Mouse (Mus musculus) retina, embryonic 14.5 days (tissue): ENCODE measurements around the gene Slc4a1.
"Not testable (repeated sequence)": the region's sequence is repeated elsewhere in the genome, so short reads cannot be mapped to it uniquely, and the experiment has no call there.

Source experiments
- DNase-seq: peaks from one replicate; pipeline ENCODE4 v3.0.0-alpha.2; 2015; ENCODE audit warnings: low spot score

Gene Slc4a1

DNA sequence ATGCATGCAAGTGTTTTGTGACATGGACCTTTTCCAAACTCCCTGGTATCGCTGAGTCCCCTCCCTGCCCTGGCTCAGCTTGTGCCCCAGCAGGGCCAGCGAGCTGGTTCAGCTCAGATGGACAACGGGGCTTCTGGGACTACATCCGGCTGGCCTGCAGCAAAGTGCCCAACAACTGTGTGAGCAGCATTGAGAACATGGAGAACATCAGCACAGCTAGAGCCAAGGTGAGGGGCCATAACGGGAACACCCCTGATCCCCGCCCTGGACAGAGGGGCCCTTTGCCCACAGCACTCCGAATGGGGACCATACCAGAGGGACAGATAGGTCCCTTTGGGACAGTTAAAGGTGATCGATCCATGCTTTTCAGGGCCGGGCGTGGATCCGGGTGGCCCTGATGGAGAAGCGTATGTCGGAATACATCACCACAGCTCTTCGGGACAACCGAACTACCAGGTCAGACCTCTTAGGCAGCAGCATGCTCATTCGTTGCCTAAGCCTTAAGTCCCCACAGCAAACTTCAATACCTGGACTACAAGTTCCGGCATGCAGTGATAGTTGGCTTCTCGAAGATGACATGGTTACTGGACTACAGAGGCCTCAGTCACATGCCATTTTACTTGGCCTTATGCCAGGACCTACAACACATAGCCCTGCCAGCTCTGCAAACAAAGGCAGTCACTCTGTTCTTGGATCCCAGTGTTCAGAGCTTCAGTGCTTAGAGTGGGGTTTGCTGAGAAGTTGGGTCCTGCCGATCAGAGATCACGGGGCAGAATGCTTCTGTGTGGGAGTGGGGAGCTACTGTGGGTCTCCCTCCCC, 32.2 kb upstream of the Slc4a1 start:
- DNase-seq: no peak

DNA sequence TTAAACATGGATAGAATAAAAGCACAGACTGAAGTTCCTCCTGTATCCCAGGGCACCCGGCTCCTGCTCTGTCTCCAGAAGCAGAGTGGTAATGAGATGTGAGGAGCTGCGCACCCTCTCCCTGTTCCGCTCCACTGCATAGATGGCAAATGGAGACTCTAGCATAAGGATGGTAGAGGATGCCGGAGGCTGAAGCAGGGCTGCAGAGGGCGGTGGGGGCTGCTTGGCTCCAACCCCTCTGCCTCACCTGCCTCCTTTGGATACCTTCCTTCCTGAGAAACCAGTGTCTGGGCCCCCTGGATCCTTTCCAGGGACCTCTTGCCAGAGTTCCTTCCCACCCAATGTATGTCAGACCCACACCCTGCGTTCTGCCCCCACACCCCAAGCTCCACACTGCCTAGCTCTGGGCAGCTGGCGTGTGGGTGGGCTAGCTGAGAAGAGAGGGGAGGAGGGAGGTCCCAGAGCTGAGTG, 30.7 kb upstream of the Slc4a1 start:
- no peak for DNase-seq

- no peak for DNase-seq
Observed at GRCm38 (mm10) chr11:102396263-102396662, 30.3 kb upstream of the Slc4a1 start.

DNA sequence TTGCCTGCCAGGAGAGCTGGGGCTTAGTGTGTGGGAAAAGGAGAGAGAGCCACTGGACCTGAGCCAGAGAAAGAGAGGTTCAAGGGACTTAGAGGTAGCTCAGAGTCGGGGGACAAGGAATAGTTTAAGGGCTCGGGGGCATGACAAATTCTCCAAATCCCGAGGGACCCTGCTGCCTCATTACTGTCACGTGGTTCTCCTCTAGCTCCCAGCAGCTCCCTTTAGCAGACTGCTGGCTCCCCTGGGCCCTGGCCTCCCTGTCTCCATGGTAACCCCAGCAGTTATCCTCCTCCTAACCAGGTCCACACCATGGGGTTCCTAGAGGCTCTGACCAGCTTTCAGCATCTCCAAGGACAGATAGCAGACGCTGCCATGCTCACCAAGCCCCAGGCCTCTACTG, 29.2 kb upstream of the Slc4a1 start:
- DNase-seq: peak; percentile 72

- no peak for DNase-seq
Observed at GRCm38 (mm10) chr11:102394421-102395124, 28.6 kb upstream of the Slc4a1 start.

GRCm38 (mm10) chr11:102393719-102394420, 27.9 kb upstream of the Slc4a1 start:
- DNase-seq: peak; percentile 53

DNA sequence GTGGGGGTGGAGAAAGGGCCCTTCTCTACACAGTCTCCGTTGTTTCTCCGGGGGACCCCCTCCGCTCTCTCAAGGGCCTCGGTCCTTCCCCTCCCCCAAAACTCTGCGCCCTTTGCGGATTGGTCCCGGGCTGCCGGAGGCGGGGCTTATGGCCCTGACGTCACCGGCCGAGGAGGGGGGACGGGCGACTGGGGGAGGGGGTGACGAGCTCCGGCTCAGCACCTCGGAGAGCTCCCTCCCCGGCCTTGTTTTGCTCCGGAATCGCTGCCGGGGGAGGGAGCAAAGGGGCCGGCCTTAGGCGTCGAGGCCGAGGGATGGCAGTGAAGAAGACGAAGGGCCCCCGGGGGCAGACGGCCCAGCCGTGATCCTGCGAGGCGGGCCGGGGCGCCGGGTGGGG, 27.2 kb upstream of the Slc4a1 start, which contains the start of gene Rundc3a:
Gene Rundc3a (plus strand): TSS at position 166 of the 397 bp plus-strand sequence.
- DNase-seq: peak; percentile 93

- peak; percentile 50 for DNase-seq
Observed at GRCm38 (mm10) chr11:102392441-102393237, 26.6 kb upstream of the Slc4a1 start.

DNA sequence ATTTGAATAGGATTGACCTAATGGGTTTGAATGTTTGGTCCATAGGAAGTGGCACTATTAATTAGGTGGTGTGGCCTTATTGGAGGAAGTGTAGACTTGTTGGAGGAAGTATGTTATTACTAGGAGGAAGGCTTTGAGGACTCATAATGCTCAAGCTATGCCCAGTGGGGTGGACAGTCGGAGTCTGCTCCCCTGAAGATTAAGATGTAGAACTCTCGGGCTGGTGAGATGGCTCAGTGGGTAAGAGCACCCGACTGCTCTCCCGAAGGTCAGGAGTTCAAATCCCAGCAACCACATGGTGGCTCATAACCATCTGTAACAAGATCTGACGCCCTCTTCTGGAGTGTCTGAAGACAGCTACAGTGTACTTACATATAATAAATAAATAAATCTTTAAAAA, 23.4 kb upstream of the Slc4a1 start:
- DNase-seq: not testable (repeated sequence)

DNA sequence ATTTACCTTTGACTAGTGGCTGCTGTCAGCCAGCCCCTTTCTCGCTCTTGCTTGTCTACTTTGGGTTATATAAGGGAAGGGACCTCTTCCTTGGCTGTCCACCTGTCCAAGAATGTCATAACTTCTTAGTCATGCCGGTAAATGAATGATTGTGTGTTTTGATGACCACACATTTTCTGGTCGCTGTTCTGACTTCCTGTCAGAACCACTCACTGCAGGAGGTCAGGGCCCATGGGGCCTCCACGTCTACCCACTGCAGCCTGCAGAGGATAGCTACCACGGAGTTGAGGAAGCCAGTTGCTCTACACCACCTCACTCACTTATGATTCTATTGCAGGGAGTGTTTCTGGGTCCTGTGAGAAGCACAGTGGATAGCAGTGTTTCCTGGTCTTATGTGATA, 20.1 kb upstream of the Slc4a1 start:
- DNase-seq: no peak

DNA sequence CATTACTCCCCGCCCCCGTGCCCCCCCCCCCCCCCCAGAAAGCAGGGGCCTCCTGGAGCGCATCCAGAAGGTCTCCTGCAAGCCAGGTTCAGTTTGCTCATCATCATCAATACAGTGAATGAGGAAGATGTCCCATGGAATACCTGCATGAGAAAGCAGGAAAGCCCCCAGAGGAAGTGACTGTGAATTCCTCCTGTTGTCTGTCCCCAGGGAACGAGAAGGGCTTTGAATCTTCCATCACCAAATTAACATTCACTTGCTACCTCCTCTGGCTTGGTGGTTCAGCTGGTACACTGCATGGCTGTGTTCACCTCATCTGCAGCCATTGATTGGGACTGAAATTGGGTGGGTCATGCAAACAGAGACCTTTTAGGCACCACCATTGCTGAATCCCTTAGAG, 19.1 kb upstream of the Slc4a1 start:
- DNase-seq: no peak

- no peak for DNase-seq
Observed at GRCm38 (mm10) chr11:102384418-102384817, 18.4 kb upstream of the Slc4a1 start.

- DNase-seq: no peak
Observed at GRCm38 (mm10) chr11:102383365-102384136, 17.5 kb upstream of the Slc4a1 start.

DNA sequence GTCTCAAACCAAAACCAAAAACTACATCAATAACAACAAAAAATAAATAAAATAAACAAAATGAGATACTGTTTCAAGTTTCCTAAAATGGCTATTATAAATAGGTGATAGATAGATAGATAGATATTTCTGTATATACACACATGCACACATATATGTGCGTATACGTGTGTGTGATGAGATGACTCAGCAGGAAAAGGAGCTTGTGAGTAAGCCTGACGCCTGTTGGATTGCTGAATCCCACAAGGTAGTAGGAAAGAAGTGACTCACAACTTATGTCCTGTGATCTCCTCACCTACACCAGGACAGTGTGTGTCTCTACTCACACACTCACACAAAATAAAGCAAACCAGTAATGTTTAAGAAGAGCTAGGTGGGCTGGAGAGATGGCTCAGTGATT, 16.8 kb upstream of the Slc4a1 start:
- no peak for DNase-seq

DNA sequence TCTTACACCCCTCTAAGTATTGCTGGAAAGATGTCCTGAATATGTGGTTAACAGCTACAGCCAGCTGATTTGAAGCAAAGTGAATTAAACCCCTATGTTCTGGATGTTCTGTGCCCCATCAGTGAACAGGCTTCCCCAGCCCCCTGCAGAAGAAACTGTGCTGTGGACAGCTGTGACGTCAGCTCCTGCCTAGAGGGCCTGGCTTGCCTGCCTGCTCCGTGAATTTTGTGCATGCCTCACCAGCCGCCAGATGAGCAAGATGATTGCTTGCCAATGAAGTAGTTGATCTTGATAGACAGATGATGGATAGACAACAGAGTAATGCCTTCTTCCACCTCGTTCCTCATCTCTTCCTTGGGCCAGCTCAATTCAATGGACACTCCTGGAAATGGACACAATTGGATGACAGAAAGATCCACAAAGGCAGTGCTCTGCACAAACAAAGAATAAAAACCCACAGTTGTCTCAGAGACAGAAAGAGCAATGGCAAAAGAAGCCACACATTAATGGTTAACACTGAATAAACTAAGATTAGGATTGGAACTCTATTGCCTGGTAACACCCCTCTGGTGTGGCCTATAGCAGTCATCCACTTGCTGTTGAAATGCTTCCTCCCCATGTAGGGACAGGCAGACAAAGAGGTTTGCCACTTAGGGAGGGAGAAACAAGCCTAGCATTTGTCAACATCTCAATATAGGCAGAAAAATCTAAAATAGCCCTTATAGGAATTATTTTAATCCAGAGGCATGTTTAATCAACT, 15.5 kb upstream of the Slc4a1 start:
- no peak for DNase-seq

DNA sequence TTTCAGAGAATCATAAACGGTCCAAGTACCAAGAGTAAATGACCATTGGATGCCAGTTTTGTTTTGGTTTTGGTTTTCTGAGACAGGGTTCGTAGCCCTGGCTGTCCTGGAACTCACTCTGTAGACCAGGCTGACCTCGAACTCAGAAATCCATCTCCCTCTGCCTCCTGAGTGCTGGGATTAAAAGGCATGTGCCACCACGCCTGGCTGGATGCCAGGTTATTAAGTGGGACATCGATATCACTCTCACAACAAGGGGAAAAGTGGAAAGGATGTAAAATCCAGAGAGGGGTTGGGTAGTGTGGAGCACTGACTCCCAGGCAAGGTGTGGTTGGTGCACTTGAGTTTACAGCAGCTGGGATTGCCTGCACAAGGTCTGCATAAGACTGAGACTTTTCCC, 14.1 kb upstream of the Slc4a1 start:
- DNase-seq: no peak

- peak; percentile 32 for DNase-seq
Observed at GRCm38 (mm10) chr11:102377186-102377585, 11.2 kb upstream of the Slc4a1 start.

DNA sequence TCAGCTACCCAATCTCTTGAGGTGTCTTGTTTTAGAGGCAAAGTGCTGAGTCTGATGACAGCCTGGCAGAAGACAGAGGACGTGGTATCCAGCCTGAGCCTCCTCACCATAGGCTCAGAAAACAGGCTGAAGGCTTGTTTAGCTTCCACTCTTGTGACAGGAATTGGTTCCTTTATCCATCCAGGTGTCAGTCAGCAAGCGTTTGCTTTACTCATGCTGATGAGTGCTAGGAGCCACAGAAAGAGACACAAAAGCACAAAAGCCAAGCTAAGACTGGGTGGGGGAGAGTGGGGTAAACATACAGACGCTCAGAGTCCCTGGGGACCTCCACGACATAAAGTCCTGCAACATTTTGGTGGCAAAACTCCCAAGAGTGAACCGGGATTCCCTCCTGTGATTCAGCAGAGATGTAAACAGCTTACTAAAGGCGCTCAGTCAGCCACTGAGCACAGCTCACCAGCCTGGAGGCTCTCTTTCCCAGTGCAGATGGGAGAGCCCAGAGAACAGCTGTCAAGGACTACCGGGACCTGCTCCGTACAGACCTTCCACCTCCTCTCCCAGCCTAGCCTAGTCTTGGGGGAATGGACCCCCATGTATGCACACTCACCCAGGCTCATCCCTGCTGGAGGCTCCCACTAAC, 10.3 kb upstream of the Slc4a1 start:
- DNase-seq: peak; percentile 11
